Mouse (Mus musculus): ENCODE measurements around the gene Vegfc. TPM values are rescaled to one million over a fixed set of nuclear protein-coding genes. Genes with fewer than 3 reads are reported as not detected.

Gene Vegfc
- total RNA-seq (2012; rRNA removed): not detected in 2 replicates
- not detected for polyA plus RNA-seq (2012; ENCODE audit: insufficient read depth in 1 of 2, insufficient read length in 2 of 2, low read depth in 1 of 2, low replicate concordance in 2 of 2, missing spikeins in 1 of 2)

- H3K4me3 ChIP-seq (ENCODE audit: control insufficient read depth in 1 of 2, insufficient read depth in 1 of 2, low read depth in 2 of 2, low read length in 2 of 2): no peak within 1 kb of the TSS
- H3K4me1 ChIP-seq (ENCODE audit: control insufficient read depth in 1 of 2, insufficient read depth in 2 of 2, low read length in 2 of 2): no peaks in the 10 kb centered on the region
- no peaks in the 10 kb centered on the region for H3K27me3 ChIP-seq (ENCODE audit: control insufficient read depth in 1 of 2, insufficient read depth in 2 of 2, low read length in 2 of 2)
- no peaks in the 10 kb centered on the region for H3K36me3 ChIP-seq (ENCODE audit: control insufficient read depth in 1 of 2, insufficient read depth in 2 of 2, low read length in 2 of 2)
- no peak for DNase-seq (ENCODE audit: low read depth, low spot score)
- TF ChIP-seq UBTF (IDR thresholded peaks at IDR 0.05; ENCODE audit: borderline replicate concordance, insufficient read depth, low read depth, low read length) (no peak), NRF1 (IDR thresholded peaks at IDR 0.05; ENCODE audit: insufficient read depth, low read depth, low read length, poor library complexity, severe bottlenecking) (no peak), RCOR1 (IDR thresholded peaks at IDR 0.05; ENCODE audit: low read depth, low read length) (no peak)
- H3K27ac ChIP-seq (ENCODE audit: control insufficient read depth, low read depth, low read length): no peak within 1 kb of the TSS
- no peak within 1 kb of the TSS for H3K9ac ChIP-seq (ENCODE audit: control insufficient read depth, low read depth, low read length, poor library complexity, severe bottlenecking)
- no peaks in the 10 kb centered on the region for H3K79me2 ChIP-seq (ENCODE audit: control insufficient read depth, insufficient read depth, low read length, poor library complexity)
- no peaks in the 10 kb centered on the region for H3K9me3 ChIP-seq (replicated peaks; ENCODE audit: insufficient read depth, low read length)
Measured at GRCm38 (mm10) chr8:54077271-54078120, at the start of gene Vegfc. TSS of gene Vegfc (plus strand) at chr8:54077606.

GRCm38 (mm10) chr8:54034584-54034983 is 42.8 kb upstream of the Vegfc start:
- no peaks in the 10 kb centered on the region for H3K4me1 ChIP-seq (ENCODE audit: control insufficient read depth in 1 of 2, insufficient read depth in 2 of 2, low read length in 2 of 2)
- no peaks in the 10 kb centered on the region for H3K79me2 ChIP-seq (ENCODE audit: control insufficient read depth, insufficient read depth, low read length, poor library complexity)
- no peak overlapping the region for H3K4me3 ChIP-seq (ENCODE audit: control insufficient read depth in 1 of 2, insufficient read depth in 1 of 2, low read depth in 2 of 2, low read length in 2 of 2)
- no peak overlapping the region for H3K9ac ChIP-seq (ENCODE audit: control insufficient read depth, low read depth, low read length, poor library complexity, severe bottlenecking)
- H3K9me3 ChIP-seq (replicated peaks; ENCODE audit: insufficient read depth, low read length): no peaks in the 10 kb centered on the region
- no peak overlapping the region for H3K27ac ChIP-seq (ENCODE audit: control insufficient read depth, low read depth, low read length)
- DNase-seq (ENCODE audit: low read depth, low spot score): no peak
- H3K36me3 ChIP-seq (ENCODE audit: control insufficient read depth in 1 of 2, insufficient read depth in 2 of 2, low read length in 2 of 2): no peaks in the 10 kb centered on the region
- no peak for TF ChIP-seq NRF1 (IDR thresholded peaks at IDR 0.05; ENCODE audit: insufficient read depth, low read depth, low read length, poor library complexity, severe bottlenecking)
- TF ChIP-seq CHD2 (IDR thresholded peaks at IDR 0.05; ENCODE audit: low read length): no peak
- no peak for TF ChIP-seq GATA1 (IDR thresholded peaks at IDR 0.05; ENCODE audit: low read depth, low read length)
- no peak for TF ChIP-seq TCF12 (IDR thresholded peaks at IDR 0.05; ENCODE audit: low read depth, low read length)
- TF ChIP-seq KAT2A (conservative IDR thresholded peaks at IDR 0.05; ENCODE audit: low read depth, low read length): no peak
- TF ChIP-seq MAX (IDR thresholded peaks at IDR 0.05; ENCODE audit: low read length): no peak
- TF ChIP-seq SIN3A (IDR thresholded peaks at IDR 0.05; ENCODE audit: low read length): no peak
- no peak for TF ChIP-seq MYC (IDR thresholded peaks at IDR 0.05; ENCODE audit: low read depth, low read length)
- TF ChIP-seq ZKSCAN1 (IDR thresholded peaks at IDR 0.05; ENCODE audit: low read depth, low read length): no peak
- H3K27me3 ChIP-seq (ENCODE audit: control insufficient read depth in 1 of 2, insufficient read depth in 2 of 2, low read length in 2 of 2): no peaks in the 10 kb centered on the region

DNA sequence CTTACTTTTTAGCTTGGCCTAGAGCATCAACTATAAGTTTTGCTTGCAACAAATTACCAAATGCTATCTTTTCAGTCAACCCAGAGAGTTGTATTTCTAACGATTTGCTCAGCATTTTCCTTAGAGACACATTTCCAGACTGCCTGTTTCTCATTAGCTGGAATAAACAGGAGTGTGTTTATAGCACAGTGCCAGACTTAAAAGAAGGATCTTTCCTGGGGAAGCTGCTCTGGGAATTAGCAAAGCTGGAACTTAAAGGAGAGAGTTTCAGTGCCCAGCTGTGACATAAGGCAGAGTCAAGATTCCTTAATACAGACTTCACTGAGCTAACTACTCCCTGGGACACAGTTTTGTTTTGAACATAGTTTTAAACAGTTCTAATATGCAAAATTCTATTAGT is 34.8 kb upstream of the Vegfc start:
- Histone ChIP-seq H3K9ac (ENCODE audit: control insufficient read depth, low read depth, low read length, poor library complexity, severe bottlenecking) (no peak overlapping the region), H3K9me3 (replicated peaks; ENCODE audit: insufficient read depth, low read length) (no peaks in the 10 kb centered on the region), H3K4me3 (ENCODE audit: control insufficient read depth in 1 of 2, insufficient read depth in 1 of 2, low read depth in 2 of 2, low read length in 2 of 2) (no peak overlapping the region), H3K36me3 (ENCODE audit: control insufficient read depth in 1 of 2, insufficient read depth in 2 of 2, low read length in 2 of 2) (no peaks in the 10 kb centered on the region), H3K27ac (ENCODE audit: control insufficient read depth, low read depth, low read length) (no peak overlapping the region), H3K79me2 (ENCODE audit: control insufficient read depth, insufficient read depth, low read length, poor library complexity) (no peaks in the 10 kb centered on the region), H3K4me1 (ENCODE audit: control insufficient read depth in 1 of 2, insufficient read depth in 2 of 2, low read length in 2 of 2) (no peaks in the 10 kb centered on the region), H3K27me3 (ENCODE audit: control insufficient read depth in 1 of 2, insufficient read depth in 2 of 2, low read length in 2 of 2) (no peaks in the 10 kb centered on the region)
- DNase-seq (ENCODE audit: low read depth, low spot score): no peak
- TF ChIP-seq ZMIZ1 (IDR thresholded peaks at IDR 0.05; ENCODE audit: low read depth, low read length) (no peak), CHD2 (IDR thresholded peaks at IDR 0.05; ENCODE audit: low read length) (no peak), MAX (IDR thresholded peaks at IDR 0.05; ENCODE audit: low read length) (no peak), GATA1 (IDR thresholded peaks at IDR 0.05; ENCODE audit: low read depth, low read length) (no peak), POLR2A (IDR thresholded peaks at IDR 0.05; ENCODE audit: control insufficient read depth in 1 of 2, insufficient read depth in 1 of 2, low read depth in 1 of 2, low read length in 2 of 2, poor library complexity in 1 of 2) (no peak), ZNF384 (IDR thresholded peaks at IDR 0.05; ENCODE audit: low read depth, low read length) (no peak), ZKSCAN1 (IDR thresholded peaks at IDR 0.05; ENCODE audit: low read depth, low read length) (no peak), MXI1 (IDR thresholded peaks at IDR 0.05; ENCODE audit: low read depth, low read length) (no peak), UBTF (IDR thresholded peaks at IDR 0.05; ENCODE audit: borderline replicate concordance, insufficient read depth, low read depth, low read length) (no peak), MAFK (IDR thresholded peaks at IDR 0.05; ENCODE audit: borderline replicate concordance, low read depth, low read length) (no peak)
